Comparison of ENCODE assay signal across 31 mouse cellular contexts in the genomic region with DNA sequence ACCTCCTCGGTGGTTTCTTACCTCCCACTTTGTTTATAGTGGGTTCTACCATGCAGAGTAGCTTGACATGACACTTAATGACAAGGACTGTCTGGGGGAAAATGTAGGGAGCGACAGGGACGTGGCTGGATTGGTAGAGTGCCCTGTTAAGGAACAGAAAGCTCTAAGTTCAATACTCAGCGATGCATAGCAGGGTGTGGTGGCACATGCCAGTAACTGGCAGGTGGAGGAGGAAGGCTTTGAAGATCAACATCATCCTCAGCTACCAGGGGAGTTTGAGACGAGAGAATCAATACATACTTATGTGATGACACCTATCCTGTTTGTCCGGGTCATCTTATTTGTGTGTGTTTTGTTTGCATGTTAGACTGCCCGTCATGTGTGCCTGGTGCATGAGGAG. TPM values are rescaled to one million over a fixed set of nuclear protein-coding genes. Genes with fewer than 3 reads are reported as not detected.
"Had no signal": no experiment of that assay in that cellular context is flagged by ENCODE, and none has a peak within 500 bp of the region (broad histone marks: within the 10 kb centered on the region; RNA-seq: fewer than 3 reads in every experiment).

No protein-coding gene starts in this region.

- H3K4me1 ChIP-seq: heart, embryonic 12.5 days; hindbrain, embryonic 15.5 days; limb, embryonic 15.5 days had no signal

- H3K4me3 ChIP-seq: heart, embryonic 10.5 days; heart, embryonic 12.5 days; hindbrain, embryonic 13.5 days; hindbrain, embryonic 15.5 days; kidney, embryonic 15.5 days; limb, embryonic 13.5 days; limb, embryonic 15.5 days had no signal

- H3K36me3 ChIP-seq: heart, embryonic 12.5 days; hindbrain, embryonic 13.5 days; hindbrain, embryonic 15.5 days; kidney, embryonic 15.5 days; limb, embryonic 13.5 days; limb, embryonic 15.5 days had no signal

- DNase-seq: gastrocnemius, postnatal 14 days; gastrocnemius, postnatal 36 days; heart, adult 18-20 months; heart, postnatal 10 days; kidney, adult 11 months; kidney, adult 2 months; kidney, adult 9 months; kidney, postnatal 14 days; kidney, postnatal 36 days; layer of hippocampus, adult 9-11 months; layer of hippocampus, postnatal 36 days; left cerebral cortex, postnatal 4 days had no signal

- H3K27ac ChIP-seq: heart, embryonic 10.5 days; hindbrain, embryonic 13.5 days; hindbrain, embryonic 15.5 days; hindbrain, postnatal 0 days; kidney, embryonic 15.5 days; kidney, postnatal 0 days; limb, embryonic 13.5 days; limb, embryonic 15.5 days had no signal

- H3K27me3 ChIP-seq: hindbrain, embryonic 13.5 days; hindbrain, embryonic 15.5 days; kidney, embryonic 15.5 days; limb, embryonic 13.5 days; limb, embryonic 15.5 days had no signal

RNA-seq across cellular contexts. Expression of gene Gm45837, which starts 41.0 kb away (rescaled TPM):
- total RNA-seq: gastrocnemius, adult 18-20 months; heart, postnatal 10 days; heart, postnatal 25 days; hindbrain, postnatal 0 days; layer of hippocampus, postnatal 14 days; left cerebral cortex, postnatal 25 days; liver, adult 2 months had no signal
- polyA plus RNA-seq: gonadal fat pad, adult 2 months; heart, embryonic 10.5 days; heart, embryonic 14.5 days; hindbrain, embryonic 11.5 days; hindbrain, embryonic 13.5 days; hindbrain, embryonic 15.5 days; hindbrain, postnatal 0 days; intestine, embryonic 16.5 days; kidney, adult 2 months; large intestine, adult 2 months; liver, adult 2 months had no signal
